Mouse (Mus musculus) hindbrain, embryonic 12.5 days (tissue): ENCODE data around the gene Cbr3. TPM values are rescaled to one million over a fixed set of nuclear protein-coding genes. Genes with fewer than 3 reads are reported as not detected.

Experiments
- ATAC-seq: fragments of 200-750 bp; cut with Nextera tagmentation; 2 replicates; pipeline ENCODE4 v1.8.0; 2017; ENCODE audit warnings: moderate TSS enrichment; ENCODE audit not compliant: low FRiP score
- H3K27ac ChIP-seq: fragments of 300-500 bp; sonication (generic); 2 replicates; pipeline ENCODE4 v1.5.1; 2016; ENCODE audit warnings: mild to moderate bottlenecking
- H3K27me3 ChIP-seq: fragments of 300-500 bp; sonication (generic); 2 replicates; pipeline ENCODE4 v1.6.1; 2016; ENCODE audit warnings: mild to moderate bottlenecking
- H3K36me3 ChIP-seq: fragments of 300-500 bp; sonication (generic); 2 replicates; pipeline ENCODE4 v1.6.1; 2016; ENCODE audit warnings: mild to moderate bottlenecking
- H3K4me1 ChIP-seq: fragments of 300-500 bp; sonication (generic); 2 replicates; pipeline ENCODE4 v1.6.1; 2016
- H3K4me2 ChIP-seq: fragments of 300-500 bp; sonication (generic); replicated peaks from 2 replicates; pipeline ENCODE4 v1.6.1; 2016; ENCODE audit warnings: mild to moderate bottlenecking
- H3K4me3 ChIP-seq: fragments of 300-500 bp; sonication (generic); 2 replicates; pipeline ENCODE4 v1.5.1; 2016; ENCODE audit warnings: mild to moderate bottlenecking
- H3K9ac ChIP-seq: fragments of 300-500 bp; sonication (generic); 2 replicates; pipeline ENCODE4 v1.6.1; 2016; ENCODE audit warnings: mild to moderate bottlenecking, moderate library complexity
- H3K9me3 ChIP-seq: fragments of 300-500 bp; sonication (generic); replicated peaks from 2 replicates; pipeline ENCODE4 v1.6.1; 2016; ENCODE audit warnings: mild to moderate bottlenecking
- WGBS: fragments of 180-500 bp; shearing (Covaris S2); methylation state at CpG from one replicate; pipeline ENCODE4 v1.1.7; 2016; 5-methylcytosine and 5-hydroxymethylcytosine counted together
- polyA plus RNA-seq: library from polyadenylated mRNA; unstranded; fragments of >200 nt; fragmentation: Nextera tagmentation; extraction: Ambion mirVana; gene quantifications from 2 replicates; pipeline ENCODE4 v1.2.1, GENCODE M21; 2016

The Cbr3 gene
- polyA plus RNA-seq, 1 experiment from 2014 or later, result 0.30 TPM

DNA sequence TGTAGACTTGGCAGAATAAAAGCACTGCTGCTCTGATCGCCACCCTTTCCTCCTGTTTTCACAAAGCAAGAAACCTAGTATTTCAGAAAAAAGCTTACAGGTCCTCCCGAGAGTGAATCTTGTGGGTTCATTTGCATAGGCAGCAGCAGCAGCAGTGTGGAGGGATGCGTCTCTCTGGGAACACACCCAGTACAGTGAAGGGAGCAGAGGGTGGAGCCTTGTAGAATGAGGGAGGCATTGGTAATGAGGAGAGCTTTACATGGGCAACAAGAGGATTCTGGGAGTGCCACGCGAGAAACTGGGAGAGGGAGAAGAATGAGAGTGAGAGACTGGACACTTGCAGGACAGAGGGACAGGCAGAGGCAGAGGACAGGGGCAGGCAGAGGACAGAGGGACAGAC lies 31.4 kb downstream of the Cbr3 start:
- no peak overlapping the region for H3K9ac ChIP-seq
- H3K4me1 ChIP-seq, result peaks cover 19% of the 10 kb centered on the region
- H3K4me3 ChIP-seq, result no peak overlapping the region
- H3K4me2 ChIP-seq, result no peak overlapping the region
- ATAC-seq, result no peak
- H3K36me3 ChIP-seq, result no peaks in the 10 kb centered on the region
- H3K27ac ChIP-seq, result no peak overlapping the region
- peaks cover 5% of the 10 kb centered on the region for H3K27me3 ChIP-seq
- 28% methylated on average over 5 of the region's 5 CpGs for WGBS
- no peaks in the 10 kb centered on the region for H3K9me3 ChIP-seq

DNA sequence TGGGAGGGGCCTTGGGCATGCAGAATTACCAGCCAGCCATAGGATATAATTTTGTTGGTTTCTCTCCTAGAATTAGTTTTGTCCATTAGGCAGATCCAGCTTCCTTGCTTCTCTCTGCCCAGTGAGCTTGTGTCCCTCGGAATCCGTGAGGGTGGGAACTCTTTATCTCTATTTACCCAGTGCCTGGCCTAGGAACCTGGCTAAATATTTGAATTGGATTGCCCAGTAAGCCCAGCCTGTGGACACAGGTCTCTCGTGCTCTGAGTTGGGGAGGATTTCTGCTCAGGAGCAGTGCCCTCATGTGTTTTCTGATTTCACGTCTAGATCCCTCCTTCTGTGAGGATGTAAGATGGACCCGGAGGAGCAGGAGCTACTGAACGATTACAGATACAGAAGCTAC lies 32.8 kb downstream of the Cbr3 start:
- H3K9ac ChIP-seq, result no peak overlapping the region
- H3K4me1 ChIP-seq, result peaks cover 19% of the 10 kb centered on the region
- no peak for ATAC-seq
- H3K9me3 ChIP-seq, result no peaks in the 10 kb centered on the region
- H3K27ac ChIP-seq, result no peak overlapping the region
- H3K36me3 ChIP-seq, result no peaks in the 10 kb centered on the region
- no peak overlapping the region for H3K4me2 ChIP-seq
- no peak overlapping the region for H3K4me3 ChIP-seq
- WGBS, result 88% methylated on average over 6 of the region's 6 CpGs
- H3K27me3 ChIP-seq, result peaks cover 5% of the 10 kb centered on the region

DNA sequence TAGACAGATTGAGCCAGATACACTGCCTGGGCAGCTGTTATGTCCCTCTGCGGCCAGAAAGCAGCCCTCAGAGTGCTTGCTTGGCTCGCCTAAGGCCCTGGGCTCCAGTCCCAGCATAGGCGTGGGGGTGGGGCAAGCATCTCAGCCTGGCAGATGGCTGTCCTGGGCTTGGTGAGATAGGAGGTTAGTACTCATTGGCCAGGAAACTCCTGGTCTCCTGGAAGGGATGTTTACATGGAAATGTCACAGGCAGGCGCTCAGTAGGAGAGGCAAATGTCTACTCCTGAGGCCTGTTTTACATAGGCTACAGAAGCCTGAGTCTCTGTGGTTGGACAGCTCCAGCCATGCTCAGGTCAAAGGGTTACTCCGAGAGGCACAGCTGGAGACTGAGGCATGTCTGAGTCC lies 34.3 kb downstream of the Cbr3 start:
- no peak overlapping the region for H3K4me2 ChIP-seq
- no peaks in the 10 kb centered on the region for H3K36me3 ChIP-seq
- H3K9me3 ChIP-seq, result no peaks in the 10 kb centered on the region
- no peak overlapping the region for H3K4me3 ChIP-seq
- no peak overlapping the region for H3K27ac ChIP-seq
- 7% methylated on average over 5 of the region's 5 CpGs for WGBS
- H3K9ac ChIP-seq, result no peak overlapping the region
- H3K4me1 ChIP-seq, result peaks cover 19% of the 10 kb centered on the region
- H3K27me3 ChIP-seq, result peaks cover 5% of the 10 kb centered on the region
- no peak for ATAC-seq

DNA sequence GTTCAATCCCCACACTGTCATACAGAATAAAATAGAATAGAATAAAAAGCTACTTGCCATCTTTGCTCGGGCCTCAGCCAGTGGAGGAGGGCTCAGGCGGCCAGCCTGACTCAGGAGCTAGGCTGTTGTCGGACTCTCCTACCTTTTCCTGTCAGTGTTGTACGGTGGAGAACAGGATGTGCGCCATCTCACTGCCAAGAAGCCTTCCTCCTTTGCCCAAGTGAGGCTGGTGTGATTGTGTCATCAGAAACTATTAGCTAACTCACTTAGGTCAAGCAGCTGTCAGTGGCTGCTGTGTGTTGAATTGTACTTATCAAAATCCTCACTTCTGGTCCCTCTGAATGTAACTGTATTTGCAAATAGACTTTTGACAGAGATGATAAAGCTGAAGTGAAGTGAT lies 38.8 kb downstream of the Cbr3 start:
- Histone ChIP-seq H3K4me2 (no peak overlapping the region), H3K4me3 (no peak overlapping the region), H3K27me3 (no peaks in the 10 kb centered on the region), H3K9ac (no peak overlapping the region), H3K36me3 (0 out of 2 replicates have a peak, but pooled peaks cover 6% of the 10 kb centered on the region), H3K4me1 (peaks cover 9% of the 10 kb centered on the region), H3K27ac (no peak overlapping the region), H3K9me3 (no peaks in the 10 kb centered on the region)
- ATAC-seq, result no peak
- WGBS, result 88% methylated on average over 5 of the region's 5 CpGs

DNA sequence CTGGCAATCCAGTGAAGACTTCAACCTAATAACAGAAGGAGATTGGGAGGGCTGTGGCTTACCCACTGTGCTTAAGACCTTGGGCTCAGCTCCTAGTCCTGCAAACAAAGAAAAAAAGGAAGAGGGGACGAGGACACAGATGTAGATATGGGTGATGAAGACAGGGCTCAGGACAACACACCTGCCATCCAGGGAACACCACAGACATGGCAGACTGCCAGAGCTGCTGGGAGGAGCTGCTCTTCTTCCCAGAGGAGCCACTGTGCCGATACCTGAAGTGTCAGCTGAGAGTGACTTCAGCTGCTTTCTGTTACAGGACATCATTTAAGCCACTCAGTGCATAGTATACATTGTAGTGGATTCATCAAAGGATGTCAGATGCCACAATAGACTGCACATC lies 39.5 kb downstream of the Cbr3 start:
- H3K9me3 ChIP-seq, result no peaks in the 10 kb centered on the region
- no peak overlapping the region for H3K4me2 ChIP-seq
- H3K9ac ChIP-seq, result no peak overlapping the region
- H3K27me3 ChIP-seq, result no peaks in the 10 kb centered on the region
- peaks cover 4% of the 10 kb centered on the region; the same call in 1 of the 2 replicates for H3K4me1 ChIP-seq
- WGBS, result 65% methylated on average over 2 of the region's 2 CpGs
- H3K36me3 ChIP-seq, result 0 out of 2 replicates have a peak, but pooled peaks cover 6% of the 10 kb centered on the region
- no peak overlapping the region for H3K4me3 ChIP-seq
- no peak for ATAC-seq
- H3K27ac ChIP-seq, result no peak overlapping the region

DNA sequence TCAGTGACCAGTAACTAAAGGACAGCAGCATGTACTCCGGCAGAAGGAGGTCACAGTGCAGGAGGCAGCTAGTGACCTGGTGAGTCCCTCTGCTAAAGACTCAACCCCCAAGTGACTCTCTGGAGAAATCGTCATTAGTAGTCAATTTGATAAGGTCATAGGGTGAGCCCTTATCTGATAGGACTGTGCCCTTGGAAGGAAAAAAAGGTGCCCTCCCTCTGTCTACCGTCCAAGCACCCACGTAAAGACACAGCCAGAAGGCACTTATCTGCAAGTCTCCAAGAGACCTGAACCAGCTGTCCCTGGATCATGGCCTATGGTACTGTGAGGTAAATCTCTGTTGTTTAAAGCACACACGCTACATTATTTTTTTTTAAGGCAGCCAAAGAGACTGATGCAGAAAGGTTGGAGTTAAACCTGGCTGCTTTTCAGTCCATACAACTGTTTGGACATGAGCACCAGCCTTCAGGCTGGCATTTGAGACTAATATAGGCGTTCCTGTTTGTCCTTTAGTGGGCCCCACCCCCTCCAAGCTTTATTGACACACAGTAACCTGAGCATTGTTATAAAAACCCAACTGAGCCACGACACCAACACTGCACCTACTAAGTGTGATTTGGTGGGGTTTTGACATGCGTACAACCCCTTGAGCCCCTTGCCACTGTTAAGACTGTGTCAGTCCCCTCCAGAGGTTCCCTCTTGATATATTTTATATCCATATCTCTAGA lies 42.6 kb downstream of the Cbr3 start:
- Histone ChIP-seq H3K4me3 (no peak overlapping the region), H3K9me3 (no peaks in the 10 kb centered on the region), H3K4me2 (no peak overlapping the region), H3K27ac (no peak overlapping the region), H3K36me3 (0 out of 2 replicates have a peak, but pooled peaks cover 6% of the 10 kb centered on the region), H3K4me1 (0 out of 2 replicates have a peak, but pooled peaks cover 2% of the 10 kb centered on the region), H3K27me3 (no peaks in the 10 kb centered on the region), H3K9ac (no peak overlapping the region)
- WGBS, result 73% methylated on average over 8 of the region's 8 CpGs
- ATAC-seq, result no peak

DNA sequence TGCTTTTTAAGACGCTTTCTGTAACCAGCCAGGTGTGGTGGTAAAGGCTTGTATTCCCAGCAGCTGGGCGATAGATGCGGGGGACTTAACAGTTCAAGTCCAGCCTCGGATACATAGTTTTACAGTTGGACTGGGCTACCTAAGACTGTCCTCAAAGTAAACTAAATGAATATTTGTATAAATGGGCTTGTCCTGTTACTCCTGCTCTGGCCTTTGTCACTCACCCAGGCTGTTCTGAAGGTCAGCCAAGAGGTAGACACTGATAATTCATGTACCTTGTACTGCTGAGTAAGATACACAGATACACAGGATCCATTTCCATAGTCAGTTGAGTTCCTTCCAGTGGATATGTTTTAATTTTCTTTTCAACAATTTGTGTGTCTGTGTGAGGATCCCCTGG lies 43.2 kb downstream of the Cbr3 start:
- Histone ChIP-seq H3K27me3 (no peaks in the 10 kb centered on the region), H3K4me2 (no peak overlapping the region), H3K9me3 (no peaks in the 10 kb centered on the region), H3K9ac (no peak overlapping the region), H3K4me1 (0 out of 2 replicates have a peak, but pooled peaks cover 2% of the 10 kb centered on the region), H3K36me3 (0 out of 2 replicates have a peak, but pooled peaks cover 6% of the 10 kb centered on the region), H3K4me3 (no peak overlapping the region), H3K27ac (no peak overlapping the region)
- no peak for ATAC-seq
- 95% methylated on average over 4 of the region's 4 CpGs for WGBS

DNA sequence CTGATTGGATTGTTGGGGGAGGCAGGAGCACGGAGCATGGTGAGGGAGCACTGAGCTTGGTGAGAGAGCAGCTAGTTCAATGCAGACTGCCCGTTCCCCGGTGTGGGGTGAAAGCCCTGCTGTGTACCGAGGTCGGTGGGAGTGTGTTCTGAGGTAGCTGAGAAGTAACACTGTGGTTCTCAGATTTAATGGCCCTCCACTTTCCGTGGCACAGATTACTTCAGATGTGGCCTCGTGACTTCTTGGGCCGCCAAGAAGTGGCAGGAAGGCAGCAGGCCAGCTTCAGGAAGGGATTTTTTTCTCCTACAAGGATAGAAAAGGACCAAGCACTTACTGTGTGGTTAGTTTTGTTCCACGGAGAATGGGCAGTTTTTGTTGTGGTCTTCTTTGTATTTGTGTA lies 45.7 kb downstream of the Cbr3 start:
- no peak overlapping the region for H3K4me3 ChIP-seq
- peaks cover 6% of the 10 kb centered on the region; the same call in 1 of the 2 replicates for H3K4me1 ChIP-seq
- no peak for ATAC-seq
- H3K27ac ChIP-seq, result no peak overlapping the region
- H3K9ac ChIP-seq, result no peak overlapping the region
- no peaks in the 10 kb centered on the region for H3K9me3 ChIP-seq
- H3K27me3 ChIP-seq, result no peaks in the 10 kb centered on the region
- WGBS, result 75% methylated on average over 9 of the region's 9 CpGs
- no peak overlapping the region for H3K4me2 ChIP-seq
- 0 out of 2 replicates have a peak, but pooled peaks cover 6% of the 10 kb centered on the region for H3K36me3 ChIP-seq

DNA sequence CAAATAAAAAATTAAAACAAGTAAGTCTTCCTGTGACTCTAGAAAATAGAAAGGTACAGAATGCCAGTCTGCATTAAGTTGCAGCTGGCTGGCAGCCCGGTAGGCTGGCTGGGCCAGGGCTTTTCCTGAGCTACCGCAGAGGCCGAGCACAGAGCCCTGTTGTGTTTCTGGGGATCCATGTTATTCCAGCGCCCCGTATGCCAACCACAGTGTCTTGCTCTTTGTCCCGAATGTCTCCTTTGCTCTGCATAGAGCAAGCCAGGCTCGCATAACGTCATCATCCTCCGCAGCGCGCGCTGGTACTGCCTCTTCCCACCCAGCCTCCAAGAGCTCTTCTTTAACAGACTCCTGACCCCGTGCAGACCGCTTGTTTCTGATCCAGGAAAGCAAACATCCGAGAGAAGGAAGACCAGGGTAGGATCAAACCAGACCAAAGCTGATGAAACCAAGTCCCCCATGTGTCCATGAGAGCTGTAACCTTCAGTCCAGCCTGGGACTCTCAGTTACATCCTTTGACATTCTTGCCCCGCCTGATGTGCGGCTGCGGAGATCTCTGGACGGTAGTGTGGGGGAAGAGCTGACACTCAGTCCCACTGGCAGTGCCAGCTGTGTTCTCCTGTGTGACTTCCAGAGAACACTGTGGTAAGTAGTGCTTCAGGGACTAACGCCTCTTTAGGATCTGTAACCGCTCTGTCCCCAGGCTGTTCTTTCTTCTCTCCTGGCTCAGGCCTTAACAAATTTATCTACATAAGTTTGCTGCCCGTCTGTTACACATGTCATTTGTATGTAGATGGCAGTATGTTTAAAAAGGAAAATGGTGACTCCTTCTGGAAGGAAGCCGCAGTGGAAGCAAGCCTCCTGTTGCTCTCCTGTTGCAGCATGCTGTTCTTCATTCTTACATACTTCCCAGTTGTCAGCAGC lies 47.0 kb downstream of the Cbr3 start:
- 0 out of 2 replicates have a peak, but pooled peaks cover 12% of the 10 kb centered on the region for H3K36me3 ChIP-seq
- H3K27ac ChIP-seq, result no peak overlapping the region
- H3K4me1 ChIP-seq, result peaks cover 9% of the 10 kb centered on the region; the same call in 1 of the 2 replicates
- no peaks in the 10 kb centered on the region for H3K9me3 ChIP-seq
- H3K4me2 ChIP-seq, result no peak overlapping the region
- no peak overlapping the region for H3K9ac ChIP-seq
- WGBS, result 78% methylated on average over 23 of the region's 23 CpGs
- no peak overlapping the region for H3K4me3 ChIP-seq
- H3K27me3 ChIP-seq, result no peaks in the 10 kb centered on the region
- ATAC-seq, result no peak

DNA sequence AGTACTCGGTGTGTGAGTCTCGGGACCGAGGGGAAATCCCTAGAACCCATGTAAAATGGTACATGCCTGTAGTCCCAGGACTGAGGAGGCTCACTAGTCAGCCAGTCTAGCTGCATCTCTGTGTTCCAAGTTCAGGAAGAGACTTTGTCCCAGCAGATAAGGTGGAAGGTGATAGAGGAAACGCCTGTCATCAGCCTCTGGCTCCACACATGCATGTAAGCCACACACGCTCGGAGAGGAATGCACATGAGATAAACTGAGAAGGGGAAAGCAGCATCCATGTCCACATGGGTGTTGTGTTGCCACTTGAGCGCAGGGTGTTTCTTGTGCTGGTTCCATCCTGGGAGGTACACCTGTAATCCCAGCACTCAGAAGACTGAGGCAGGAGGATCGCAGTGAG lies 48.3 kb downstream of the Cbr3 start:
- Histone ChIP-seq H3K4me1 (peaks cover 9% of the 10 kb centered on the region; the same call in 1 of the 2 replicates), H3K36me3 (0 out of 2 replicates have a peak, but pooled peaks cover 13% of the 10 kb centered on the region), H3K4me3 (no peak overlapping the region), H3K9ac (no peak overlapping the region), H3K27me3 (no peaks in the 10 kb centered on the region), H3K9me3 (no peaks in the 10 kb centered on the region), H3K27ac (no peak overlapping the region), H3K4me2 (no peak overlapping the region)
- WGBS, result 87% methylated on average over 8 of the region's 8 CpGs
- no peak for ATAC-seq

DNA sequence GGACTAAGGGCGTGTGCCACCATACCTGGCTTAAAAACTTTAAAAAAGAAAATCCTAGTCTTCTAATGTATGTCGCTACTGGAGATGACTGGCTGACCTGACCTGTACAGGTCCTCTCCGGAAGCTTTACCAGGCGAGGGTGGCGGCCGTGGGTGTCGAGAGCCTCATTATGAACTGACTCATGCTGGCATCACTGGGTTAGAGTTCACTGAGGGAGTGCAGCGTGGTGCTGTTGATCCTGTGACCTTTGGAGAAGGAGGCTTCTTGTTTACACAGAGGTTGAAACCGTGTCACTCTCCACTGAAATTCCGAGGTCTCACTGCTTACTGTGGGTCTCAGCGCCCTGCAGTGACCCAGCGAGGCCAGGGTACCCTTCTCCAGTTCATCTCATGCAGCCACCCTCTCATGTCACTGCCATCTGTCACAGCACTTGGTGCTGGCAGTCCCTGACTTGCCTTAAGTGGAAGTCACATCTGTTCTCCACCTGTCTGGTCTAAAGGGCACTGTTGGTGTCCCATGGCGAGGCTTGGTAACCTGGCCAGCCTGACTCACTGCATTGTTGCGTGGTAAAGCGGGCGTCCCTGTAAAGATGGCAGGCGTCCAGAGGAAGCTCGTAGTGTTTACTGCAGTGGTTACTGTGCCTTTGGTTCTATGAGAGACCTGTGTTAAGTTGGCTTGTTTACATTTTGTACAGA lies 50.0 kb downstream of the Cbr3 start:
- Histone ChIP-seq H3K36me3 (0 out of 2 replicates have a peak, but pooled peaks cover 15% of the 10 kb centered on the region), H3K27me3 (no peaks in the 10 kb centered on the region), H3K9ac (no peak overlapping the region), H3K9me3 (no peaks in the 10 kb centered on the region), H3K4me1 (peaks cover 9% of the 10 kb centered on the region; the same call in 1 of the 2 replicates), H3K4me2 (no peak overlapping the region), H3K4me3 (no peak overlapping the region), H3K27ac (no peak overlapping the region)
- 68% methylated on average over 18 of the region's 18 CpGs for WGBS
- no peak for ATAC-seq

DNA sequence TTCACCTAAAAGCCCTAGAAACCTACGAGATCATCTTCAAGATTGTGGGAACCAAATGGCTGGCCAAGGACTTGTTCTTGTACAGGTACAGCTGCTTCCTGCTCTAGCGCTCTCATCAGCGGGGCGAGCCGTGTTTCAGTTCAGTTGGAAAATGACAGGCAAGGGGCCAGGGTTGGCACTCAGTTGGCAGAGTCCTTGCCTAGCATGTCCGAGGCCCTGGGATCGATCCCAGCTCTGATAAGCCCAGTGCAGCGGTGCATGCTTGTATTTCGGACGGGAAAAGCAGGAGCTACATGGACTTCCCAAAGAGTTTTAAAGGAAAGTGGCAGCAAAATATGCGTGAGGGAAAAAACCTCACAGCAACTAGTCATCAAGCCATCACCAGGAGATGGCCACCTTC lies 56.2 kb downstream of the Cbr3 start:
- WGBS, result 92% methylated on average over 11 of the region's 11 CpGs
- no peak overlapping the region for H3K4me2 ChIP-seq
- H3K36me3 ChIP-seq, result peaks cover 44% of the 10 kb centered on the region
- no peak overlapping the region for H3K27ac ChIP-seq
- H3K9ac ChIP-seq, result no peak overlapping the region
- no peaks in the 10 kb centered on the region for H3K27me3 ChIP-seq
- no peaks in the 10 kb centered on the region for H3K4me1 ChIP-seq
- H3K9me3 ChIP-seq, result no peaks in the 10 kb centered on the region
- no peak for ATAC-seq
- no peak overlapping the region for H3K4me3 ChIP-seq
